Mouse (Mus musculus) cortical plate, adult 2 months (tissue): ENCODE data around the gene Uba7.

Source experiments
- CTCF ChIP-seq: fragments of 200-500 bp; IDR thresholded peaks from 2 replicates; pipeline ENCODE4 v1.5.1; 2011; ENCODE audit warnings: mild to moderate bottlenecking, control low read depth, low read length; ENCODE audit not compliant: insufficient read depth; ENCODE audit errors: extremely low read depth
- POLR2A ChIP-seq: fragments of 200-500 bp; IDR thresholded peaks from 2 replicates; pipeline ENCODE4 v1.6.1; 2011; ENCODE audit warnings: mild to moderate bottlenecking, low read length, control low read depth; ENCODE audit not compliant: insufficient read depth; ENCODE audit errors: extremely low read depth

GRCm38 (mm10) chr9:107970311-107970710, 5.0 kb upstream of the Uba7 start:
- TF ChIP-seq CTCF (no peak), POLR2A (no peak)
